Mouse (Mus musculus) C2C12 (cell line): Measurements from ENCODE around the gene Stat4.

Experiments used
- CEBPB ChIP-seq: IDR thresholded peaks from one replicate; pipeline ENCODE4 v1.6.1; 2011; ENCODE audit warnings: low read depth, mild to moderate bottlenecking, control low read depth, moderate library complexity
- CTCF ChIP-seq: IDR thresholded peaks from one replicate; pipeline ENCODE4 v1.5.1; 2011; ENCODE audit not compliant: control insufficient read depth, insufficient read depth, insufficient read length
- FOSL1 ChIP-seq: IDR thresholded peaks from one replicate; pipeline ENCODE4 v1.8.0; 2011; ENCODE audit warnings: mild to moderate bottlenecking, low read length; ENCODE audit not compliant: poor library complexity, insufficient read depth, severe bottlenecking
- MAX ChIP-seq: IDR thresholded peaks from one replicate; pipeline ENCODE4 v1.6.1; 2011; ENCODE audit warnings: mild to moderate bottlenecking, control low read depth
- MYOD1 ChIP-seq: IDR thresholded peaks from one replicate; pipeline ENCODE4 v1.6.1; 2011; ENCODE audit warnings: low read depth; ENCODE audit not compliant: control insufficient read depth, insufficient read length
- MYOG ChIP-seq: IDR thresholded peaks from one replicate; pipeline ENCODE4 v1.6.1; 2011; ENCODE audit not compliant: control insufficient read depth, insufficient read length; ENCODE audit errors: extremely low read depth
- USF1 ChIP-seq: IDR thresholded peaks from one replicate; pipeline ENCODE4 v1.6.1; 2011; ENCODE audit warnings: low read depth, mild to moderate bottlenecking, control low read depth, moderate library complexity

DNA sequence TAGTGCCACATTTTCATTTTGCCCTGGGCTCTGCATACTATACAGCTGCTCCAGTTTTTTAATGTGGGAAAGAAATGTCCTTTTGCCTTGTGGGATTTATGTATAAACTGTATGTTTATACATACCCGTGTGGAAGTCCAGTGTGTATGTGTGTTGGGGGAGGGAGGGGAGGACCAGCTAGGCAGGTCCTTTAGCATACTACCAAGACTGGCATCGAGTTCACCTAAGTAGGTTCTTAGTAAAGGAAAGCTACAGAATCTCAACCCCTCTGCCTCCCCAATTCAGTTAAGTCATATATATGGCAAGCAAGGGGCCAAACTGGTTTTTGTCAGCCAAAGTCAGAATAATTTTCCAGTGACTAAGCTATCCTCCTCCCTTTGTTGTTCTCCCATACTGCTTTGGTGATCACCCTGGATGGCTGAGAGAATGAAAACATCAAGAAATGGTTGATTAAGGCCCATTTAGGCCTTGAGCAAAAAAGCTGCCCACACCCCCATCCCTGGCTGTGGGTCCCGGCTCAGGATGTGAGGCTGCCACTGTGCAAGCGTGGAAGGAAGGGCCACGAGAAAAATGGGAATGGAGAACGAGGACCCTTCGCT, 126.2 kb downstream of the Stat4 start:
- no peak for TF ChIP-seq MAX
- TF ChIP-seq CTCF = no peak
- TF ChIP-seq FOSL1 = no peak
- TF ChIP-seq USF1 = no peak
- no peak for TF ChIP-seq MYOG
- no peak for TF ChIP-seq MYOD1
- no peak for TF ChIP-seq CEBPB
